ENCODE assay signal across 8 mouse cellular contexts in the genomic region with DNA sequence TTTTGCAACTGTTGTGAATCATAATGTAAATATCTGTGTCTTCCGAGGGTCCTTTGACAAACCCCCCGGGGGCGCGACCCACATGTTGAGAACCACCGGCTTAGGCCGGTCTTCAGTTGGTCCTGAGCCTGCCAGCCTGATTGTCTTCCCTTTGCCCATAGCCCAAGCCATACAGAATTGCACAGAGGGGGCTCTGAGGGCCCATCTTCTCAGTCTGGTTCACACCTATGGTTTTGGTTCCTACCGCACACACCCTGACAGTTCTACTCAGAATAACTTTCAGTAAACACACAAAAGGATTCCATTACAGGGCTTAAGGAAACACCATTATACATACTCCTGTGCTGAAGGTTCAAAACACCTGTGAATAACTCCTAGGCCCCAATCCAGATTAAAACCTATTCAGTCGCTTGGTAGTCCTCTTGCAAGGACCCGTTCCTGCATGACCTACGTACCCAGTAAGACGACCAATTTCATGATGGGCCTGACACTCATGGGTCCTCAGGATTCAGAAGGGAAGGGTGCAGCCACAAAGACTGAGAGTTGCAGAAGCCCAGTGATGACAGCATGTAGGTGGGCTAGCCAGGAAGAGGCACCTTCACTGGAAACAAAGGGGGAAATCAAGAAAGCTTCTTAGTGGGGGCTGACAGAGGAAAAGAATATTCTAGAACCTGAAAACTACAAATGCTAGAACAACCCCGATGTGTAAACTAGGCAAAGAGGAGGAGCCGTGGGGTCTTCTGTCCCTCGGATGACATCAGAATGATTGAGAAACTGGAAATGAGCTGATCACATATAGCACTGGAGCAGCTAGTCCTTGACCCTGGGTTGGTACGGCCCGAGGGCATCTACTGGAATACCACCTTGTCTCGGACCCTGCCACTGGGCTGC. TPM values are rescaled to one million over a fixed set of nuclear protein-coding genes. Genes with fewer than 3 reads are reported as not detected.
A peak's percentile ranks its signal among the peaks of the same experiment; 100 is the strongest.
DNase-seq lines count a peak whose midpoint lies in the region; ATAC-seq and TF ChIP-seq lines count a peak whose summit lies in the region.

No protein-coding gene starts in this region.

- H3K4me1 ChIP-seq in kidney, embryonic 15.5 days, result peaks cover 46% of the 10 kb centered on the region
- H3K4me1 ChIP-seq in heart, postnatal 0 days (ENCODE audit: control insufficient read depth, insufficient read depth), result peaks cover 37% of the 10 kb centered on the region
- peaks cover 54% of the 10 kb centered on the region for H3K4me1 ChIP-seq in liver, embryonic 15.5 days (replicated peaks)

- TF ChIP-seq CTCF in heart, postnatal 0 days (IDR thresholded peaks at IDR 0.05; ENCODE audit: low read depth), result no peak

- no peaks in the 10 kb centered on the region for H3K9me3 ChIP-seq in kidney, embryonic 15.5 days (replicated peaks)
- no peaks in the 10 kb centered on the region for H3K9me3 ChIP-seq in heart, postnatal 0 days (replicated peaks; ENCODE audit: control insufficient read depth, low read length)
- no peaks in the 10 kb centered on the region for H3K9me3 ChIP-seq in liver, embryonic 15.5 days (replicated peaks)

- no peak for TF ChIP-seq EP300 in heart, postnatal 0 days (IDR thresholded peaks at IDR 0.05; ENCODE audit: low read depth)

- peak overlapping the region; percentile 58 for H3K4me3 ChIP-seq in kidney, embryonic 15.5 days (replicated peaks)
- H3K4me3 ChIP-seq in heart, postnatal 0 days (ENCODE audit: low read depth, low read length), result peak overlapping the region; percentile 72
- peak overlapping the region; percentile 79 for H3K4me3 ChIP-seq in liver, embryonic 15.5 days (replicated peaks)

- no peak for DNase-seq in kidney, postnatal 14 days
- peak; percentile 40 for DNase-seq in T-cell, adult 2 months (ENCODE audit: low spot score)
- no peak for DNase-seq in heart, postnatal 0 days (ENCODE audit: low spot score)
- peak; percentile 45 for DNase-seq in testis, postnatal 10 days (ENCODE audit: low spot score)
- no peak for DNase-seq in right cerebral cortex, postnatal 10 days (ENCODE audit: low spot score in 2 of 2)
- DNase-seq in spleen, postnatal 14 days (ENCODE audit: low spot score in 2 of 2), result no peak

- no peaks in the 10 kb centered on the region for H3K27me3 ChIP-seq in kidney, embryonic 15.5 days
- no peaks in the 10 kb centered on the region for H3K27me3 ChIP-seq in heart, postnatal 0 days (ENCODE audit: control insufficient read depth, insufficient read depth, low read length)
- H3K27me3 ChIP-seq in liver, embryonic 15.5 days, result no peaks in the 10 kb centered on the region

- 42% methylated on average over 17 of the region's 17 CpGs for WGBS in kidney, embryonic 15.5 days
- 54% methylated on average over 17 of the region's 17 CpGs for WGBS in heart, postnatal 0 days
- WGBS in liver, embryonic 15.5 days (ENCODE audit: insufficient replicate concordance), result 56% methylated on average over 17 of the region's 17 CpGs

- peak overlapping the region; percentile 66 for H3K9ac ChIP-seq in kidney, embryonic 15.5 days
- H3K9ac ChIP-seq in heart, postnatal 0 days (replicated peaks; ENCODE audit: low read depth, low read length), result peak overlapping the region; percentile 92
- H3K9ac ChIP-seq in liver, embryonic 15.5 days, result peak overlapping the region; percentile 87

- H3K36me3 ChIP-seq in kidney, embryonic 15.5 days, result peaks cover 5% of the 10 kb centered on the region; the same call in 1 of the 2 replicates
- peaks cover 16% of the 10 kb centered on the region; the same call in 1 of the 2 replicates for H3K36me3 ChIP-seq in heart, postnatal 0 days (replicated peaks; ENCODE audit: control insufficient read depth, insufficient read depth, low read length)
- no peaks in the 10 kb centered on the region for H3K36me3 ChIP-seq in liver, embryonic 15.5 days (replicated peaks)

- H3K27ac ChIP-seq in kidney, embryonic 15.5 days, result peak overlapping the region; percentile 98
- H3K27ac ChIP-seq in heart, postnatal 0 days (ENCODE audit: low read depth), result peak overlapping the region; percentile 100
- H3K27ac ChIP-seq in liver, embryonic 15.5 days (replicated peaks), result peak overlapping the region; percentile 93

- ATAC-seq in kidney, embryonic 15.5 days (replicated peaks; ENCODE audit: low FRiP score), result no peak
- ATAC-seq in heart, postnatal 0 days (ENCODE audit: insufficient read depth, low read depth), result no peak
- no peak for ATAC-seq in liver, embryonic 15.5 days (ENCODE audit: insufficient read depth)

- peak overlapping the region; percentile 65 for H3K4me2 ChIP-seq in kidney, embryonic 15.5 days
- H3K4me2 ChIP-seq in heart, postnatal 0 days (ENCODE audit: low read depth, low read length), result peak overlapping the region; percentile 73
- peak overlapping the region; percentile 87 for H3K4me2 ChIP-seq in liver, embryonic 15.5 days

RNA-seq across cellular contexts. Expression of gene Zfp36l1, which starts 18.8 kb away (rescaled TPM):
- polyA plus RNA-seq in kidney, embryonic 15.5 days (2015; fragmentation: Nextera tagmentation; extraction: Ambion mirVana), result 136 and 154 TPM in 2 replicates
- 80.6 and 85.1 TPM in 2 replicates for total RNA-seq in heart, postnatal 0 days (2014; rRNA removed; ENCODE audit: low replicate concordance)
- 60.3 and 69.6 TPM in 2 replicates for polyA plus RNA-seq in heart, postnatal 0 days (2015; fragmentation: Nextera tagmentation; extraction: Ambion mirVana)
- polyA plus RNA-seq in liver, embryonic 15.5 days (2015; fragmentation: Nextera tagmentation; extraction: Ambion mirVana), result 23.7 and 24.5 TPM in 2 replicates

Comparison
In these comparisons a context has a peak if more than half of its experiments do, and no peak if none do; other contexts are left out.
1. DNase-seq: peak in T-cell, adult 2 months (single experiment) and testis, postnatal 10 days (single experiment); none in kidney, postnatal 14 days (single experiment), heart, postnatal 0 days (single experiment), right cerebral cortex, postnatal 10 days (0 of 2) and spleen, postnatal 14 days (0 of 2).
2. Peak in every context shown above with its lines, with median percentiles within 50 percentile points of each other: H3K27ac ChIP-seq, H3K4me2 ChIP-seq, H3K4me3 ChIP-seq and H3K9ac ChIP-seq.